Mouse (Mus musculus) stomach, postnatal 0 days (tissue): ENCODE data around the gene Selenof. TPM values are rescaled to one million over a fixed set of nuclear protein-coding genes. Genes with fewer than 3 reads are reported as not detected.
A peak's percentile ranks its signal among the peaks of the same experiment; 100 is the strongest.

Source experiments
- ATAC-seq: fragments of 200-750 bp; cut with Nextera tagmentation; 2 replicates; pipeline ENCODE4 v1.8.0; 2017; ENCODE audit not compliant: low FRiP score, low TSS enrichment
- DNase-seq: peaks from one replicate; pipeline ENCODE4 v3.0.0-alpha.2; 2016; ENCODE audit warnings: low spot score
- H3K27ac ChIP-seq: fragments of 300-500 bp; sonication (generic); replicated peaks from 2 replicates; pipeline ENCODE4 v1.5.1; 2014; ENCODE audit warnings: mild to moderate bottlenecking, control low read depth
- H3K27me3 ChIP-seq: fragments of 300-500 bp; sonication (generic); 2 replicates; pipeline ENCODE4 v1.6.1; 2014; ENCODE audit warnings: low read length; ENCODE audit not compliant: control insufficient read depth, insufficient read depth
- H3K36me3 ChIP-seq: fragments of 300-500 bp; sonication (generic); 2 replicates; pipeline ENCODE4 v1.6.1; 2014; ENCODE audit warnings: low read length, mixed read lengths; ENCODE audit not compliant: control insufficient read depth, insufficient read depth
- H3K4me1 ChIP-seq: fragments of 300-500 bp; sonication (generic); replicated peaks from 2 replicates; pipeline ENCODE4 v1.6.1; 2014; ENCODE audit warnings: antibody characterized with exemption; ENCODE audit not compliant: control insufficient read depth, insufficient read depth
- H3K4me2 ChIP-seq: fragments of 300-500 bp; sonication (generic); replicated peaks from 2 replicates; pipeline ENCODE4 v1.6.1; 2014; ENCODE audit warnings: low read depth, mild to moderate bottlenecking, control low read depth, moderate library complexity
- H3K4me3 ChIP-seq: fragments of 300-500 bp; sonication (generic); 2 replicates; pipeline ENCODE4 v1.5.1; 2014; ENCODE audit warnings: low read depth, low read length, control low read depth
- H3K9ac ChIP-seq: fragments of 300-500 bp; sonication (generic); 2 replicates; pipeline ENCODE4 v1.6.1; 2014; ENCODE audit warnings: mild to moderate bottlenecking, low read length, control low read depth, mixed read lengths
- H3K9me3 ChIP-seq: fragments of 300-500 bp; sonication (generic); 2 replicates; pipeline ENCODE4 v1.6.1; 2016; ENCODE audit warnings: low read length; ENCODE audit not compliant: control insufficient read depth
- CTCF ChIP-seq: IDR thresholded peaks from 2 replicates; pipeline ENCODE4 v1.5.1; 2016; ENCODE audit warnings: antibody characterized with exemption, low read depth, mild to moderate bottlenecking, moderate library complexity
- EP300 ChIP-seq: optimal IDR thresholded peaks from 2 replicates; pipeline ENCODE3; 2016; ENCODE audit warnings: antibody characterized with exemption
- WGBS: fragments of 180-500 bp; shearing (Covaris S2); extraction: QIAGEN DNeasy Blood & Tissue Kit; methylation state at CpG from one replicate; pipeline ENCODE4 v1.1.7; 2014; 5-methylcytosine and 5-hydroxymethylcytosine counted together
- polyA plus RNA-seq: library from polyadenylated mRNA; unstranded; fragments of >200 nt; fragmentation: Nextera tagmentation; extraction: Ambion mirVana; gene quantifications from 2 replicates; pipeline ENCODE4 v1.2.1, GENCODE M21; 2015

Gene Selenof
- polyA plus RNA-seq, 1 experiment from 2014 or later: 560 TPM

GRCm38 (mm10) chr3:144584789-144585553 lies 14.9 kb downstream of the Selenof start:
- Histone ChIP-seq H3K9me3 (no peaks in the 10 kb centered on the region), H3K27me3 (no peaks in the 10 kb centered on the region), H3K27ac (no peak overlapping the region; the same call in 1 of the 2 replicates), H3K9ac (no peak overlapping the region), H3K4me1 (no peaks in the 10 kb centered on the region; the same call in 1 of the 2 replicates), H3K36me3 (0 out of 2 replicates have a peak, but pooled peaks cover 4% of the 10 kb centered on the region), H3K4me3 (no peak overlapping the region), H3K4me2 (no peak overlapping the region)
- DNase-seq: no peak
- TF ChIP-seq CTCF (no peak), EP300 (no peak)
- ATAC-seq: no peak
- WGBS: 73% methylated on average over 6 of the region's 6 CpGs

GRCm38 (mm10) chr3:144586731-144587130 lies 16.6 kb downstream of the Selenof start:
- H3K36me3 ChIP-seq: peaks cover 6% of the 10 kb centered on the region; the same call in 1 of the 2 replicates
- no peaks in the 10 kb centered on the region; the same call in 1 of the 2 replicates for H3K4me1 ChIP-seq
- H3K4me3 ChIP-seq: no peak overlapping the region
- no peak overlapping the region for H3K9ac ChIP-seq
- H3K27me3 ChIP-seq: no peaks in the 10 kb centered on the region
- ATAC-seq (no peak), DNase-seq (no peak)
- WGBS: 47% methylated on average over 7 of the region's 7 CpGs
- no peak overlapping the region for H3K4me2 ChIP-seq
- H3K9me3 ChIP-seq: no peaks in the 10 kb centered on the region
- peak overlapping the region; percentile 49; the same call in 1 of the 2 replicates for H3K27ac ChIP-seq
- TF ChIP-seq EP300 (no peak), CTCF (no peak)

GRCm38 (mm10) chr3:144589189-144589890 lies 19.2 kb downstream of the Selenof start:
- Histone ChIP-seq H3K4me1 (no peaks in the 10 kb centered on the region), H3K27ac (no peak overlapping the region), H3K4me2 (no peak overlapping the region), H3K9me3 (no peaks in the 10 kb centered on the region), H3K36me3 (peaks cover 6% of the 10 kb centered on the region; the same call in 1 of the 2 replicates), H3K9ac (no peak overlapping the region), H3K4me3 (no peak overlapping the region), H3K27me3 (no peaks in the 10 kb centered on the region)
- DNase-seq (no peak), ATAC-seq (no peak)
- WGBS: 85% methylated on average over 8 of the region's 8 CpGs
- no peak for TF ChIP-seq CTCF
- TF ChIP-seq EP300: no peak

- ATAC-seq (peak; percentile 42; the same call in 1 of the 2 replicates), DNase-seq (no peak)
- H3K27ac ChIP-seq: no peak overlapping the region
- H3K4me3 ChIP-seq: no peak overlapping the region
- no peak for TF ChIP-seq EP300
- TF ChIP-seq CTCF: no peak
- H3K4me1 ChIP-seq: no peaks in the 10 kb centered on the region
- H3K36me3 ChIP-seq: peaks cover 6% of the 10 kb centered on the region; the same call in 1 of the 2 replicates
- no peak overlapping the region for H3K4me2 ChIP-seq
- no peaks in the 10 kb centered on the region for H3K9me3 ChIP-seq
- H3K27me3 ChIP-seq: no peaks in the 10 kb centered on the region
- no peak overlapping the region for H3K9ac ChIP-seq
- WGBS: 76% methylated on average over 9 of the region's 9 CpGs
Measured at GRCm38 (mm10) chr3:144592992-144593785, 23.1 kb downstream of the Selenof start.

- 89% methylated on average over 4 of the region's 4 CpGs for WGBS
- H3K36me3 ChIP-seq: no peaks in the 10 kb centered on the region
- TF ChIP-seq CTCF: no peak
- TF ChIP-seq EP300: no peak
- no peak overlapping the region for H3K27ac ChIP-seq
- H3K9ac ChIP-seq: no peak overlapping the region
- no peaks in the 10 kb centered on the region for H3K27me3 ChIP-seq
- no peaks in the 10 kb centered on the region for H3K9me3 ChIP-seq
- H3K4me1 ChIP-seq: no peaks in the 10 kb centered on the region
- no peak overlapping the region for H3K4me2 ChIP-seq
- DNase-seq (no peak), ATAC-seq (no peak)
- no peak overlapping the region for H3K4me3 ChIP-seq
Measured at GRCm38 (mm10) chr3:144597121-144597520, 27.0 kb downstream of the Selenof start.
